Mouse (Mus musculus): Measurements from ENCODE around the gene Caskin2. TPM values are rescaled to one million over a fixed set of nuclear protein-coding genes. Genes with fewer than 3 reads are reported as not detected.

Gene Caskin2
- polyA plus RNA-seq, 1 experiment from 2014 or later, result 20.1 TPM

- WGBS, result 20% methylated on average over 25 of the region's 25 CpGs
- Histone ChIP-seq H3K27ac (replicated peaks) (peak overlapping the region; percentile 93), H3K9me3 (no peaks in the 10 kb centered on the region), H3K4me2 (peak overlapping the region; percentile 32), H3K4me1 (peaks cover 85% of the 10 kb centered on the region), H3K27me3 (replicated peaks) (0 out of 2 replicates have a peak, but pooled peaks cover 4% of the 10 kb centered on the region), H3K9ac (peak overlapping the region; percentile 61), H3K4me3 (no peak overlapping the region), H3K36me3 (no peaks in the 10 kb centered on the region)
- no peak for ATAC-seq (ENCODE audit: extremely low read depth, insufficient number of reproducible peaks, low FRiP score, low TSS enrichment)
Observed at GRCm38 (mm10) chr11:115830550-115831325, 17.3 kb upstream of the Caskin2 start.

GRCm38 (mm10) chr11:115829036-115829435 is 15.6 kb upstream of the Caskin2 start:
- Histone ChIP-seq H3K4me2 (no peak overlapping the region), H3K27ac (replicated peaks) (peak overlapping the region; percentile 8), H3K9ac (peak overlapping the region; percentile 63), H3K4me1 (peaks cover 82% of the 10 kb centered on the region), H3K36me3 (no peaks in the 10 kb centered on the region), H3K9me3 (no peaks in the 10 kb centered on the region), H3K4me3 (no peak overlapping the region), H3K27me3 (replicated peaks) (0 out of 2 replicates have a peak, but pooled peaks cover 4% of the 10 kb centered on the region)
- ATAC-seq (ENCODE audit: extremely low read depth, insufficient number of reproducible peaks, low FRiP score, low TSS enrichment), result no peak
- 41% methylated on average over 4 of the region's 4 CpGs for WGBS

- Histone ChIP-seq H3K36me3 (peaks cover 4% of the 10 kb centered on the region), H3K27me3 (replicated peaks) (0 out of 2 replicates have a peak, but pooled peaks cover 4% of the 10 kb centered on the region), H3K9ac (no peak overlapping the region), H3K9me3 (no peaks in the 10 kb centered on the region), H3K4me2 (no peak overlapping the region), H3K4me1 (peaks cover 74% of the 10 kb centered on the region), H3K4me3 (no peak overlapping the region), H3K27ac (replicated peaks) (no peak overlapping the region)
- 77% methylated on average over 6 of the region's 6 CpGs for WGBS
- ATAC-seq (ENCODE audit: extremely low read depth, insufficient number of reproducible peaks, low FRiP score, low TSS enrichment), result no peak
Observed at GRCm38 (mm10) chr11:115827624-115828023, 14.2 kb upstream of the Caskin2 start.

GRCm38 (mm10) chr11:115826487-115826886 is 13.0 kb upstream of the Caskin2 start:
- peaks cover 62% of the 10 kb centered on the region for H3K4me1 ChIP-seq
- H3K4me3 ChIP-seq, result no peak overlapping the region
- 55% methylated on average over 5 of the region's 5 CpGs for WGBS
- H3K4me2 ChIP-seq, result no peak overlapping the region
- 0 out of 2 replicates have a peak, but pooled peaks cover 4% of the 10 kb centered on the region for H3K27me3 ChIP-seq (replicated peaks)
- H3K27ac ChIP-seq (replicated peaks), result no peak overlapping the region
- no peaks in the 10 kb centered on the region for H3K9me3 ChIP-seq
- ATAC-seq (ENCODE audit: extremely low read depth, insufficient number of reproducible peaks, low FRiP score, low TSS enrichment), result no peak
- H3K9ac ChIP-seq, result no peak overlapping the region
- peaks cover 16% of the 10 kb centered on the region for H3K36me3 ChIP-seq

- Histone ChIP-seq H3K27ac (replicated peaks) (0 out of 2 replicates have a peak overlapping the region, but pooled peaks have one; percentile 22), H3K27me3 (replicated peaks) (0 out of 2 replicates have a peak, but pooled peaks cover 4% of the 10 kb centered on the region), H3K4me3 (peak overlapping the region; percentile 88), H3K9me3 (no peaks in the 10 kb centered on the region), H3K4me2 (peak overlapping the region; percentile 99), H3K4me1 (peaks cover 46% of the 10 kb centered on the region), H3K9ac (peak overlapping the region; percentile 88), H3K36me3 (peaks cover 32% of the 10 kb centered on the region)
- 13% methylated on average over 11 of the region's 11 CpGs for WGBS
- no peak for ATAC-seq (ENCODE audit: extremely low read depth, insufficient number of reproducible peaks, low FRiP score, low TSS enrichment)
Observed at GRCm38 (mm10) chr11:115824813-115825212, 11.4 kb upstream of the Caskin2 start.

GRCm38 (mm10) chr11:115823774-115824740 is 10.6 kb upstream of the Caskin2 start, which contains the start of gene Llgl2:
TSS of gene Llgl2 (plus strand) at chr11:115824049.
- peak within 1 kb of the TSS; percentile 22; the same call in 1 of the 2 replicates for H3K27ac ChIP-seq (replicated peaks)
- H3K4me1 ChIP-seq, result peaks cover 38% of the 10 kb centered on the region
- peaks cover 39% of the 10 kb centered on the region for H3K36me3 ChIP-seq
- WGBS, result under 1% methylated on average over 86 of the region's 87 CpGs
- peak; percentile 92 for ATAC-seq (ENCODE audit: extremely low read depth, insufficient number of reproducible peaks, low FRiP score, low TSS enrichment)
- H3K27me3 ChIP-seq (replicated peaks), result 0 out of 2 replicates have a peak, but pooled peaks cover 4% of the 10 kb centered on the region
- peak within 1 kb of the TSS; percentile 99 for H3K4me2 ChIP-seq
- H3K9me3 ChIP-seq, result no peaks in the 10 kb centered on the region
- peak within 1 kb of the TSS; percentile 88 for H3K9ac ChIP-seq
- peak within 1 kb of the TSS; percentile 88 for H3K4me3 ChIP-seq

GRCm38 (mm10) chr11:115821001-115821400 is 7.6 kb upstream of the Caskin2 start:
- H3K4me2 ChIP-seq, result no peak overlapping the region
- 0 out of 2 replicates have a peak, but pooled peaks cover 3% of the 10 kb centered on the region for H3K27me3 ChIP-seq (replicated peaks)
- H3K4me3 ChIP-seq, result no peak overlapping the region
- peaks cover 23% of the 10 kb centered on the region for H3K4me1 ChIP-seq
- H3K9me3 ChIP-seq, result no peaks in the 10 kb centered on the region
- H3K36me3 ChIP-seq, result peaks cover 66% of the 10 kb centered on the region
- ATAC-seq (ENCODE audit: extremely low read depth, insufficient number of reproducible peaks, low FRiP score, low TSS enrichment), result no peak
- 64% methylated on average over 4 of the region's 4 CpGs for WGBS
- H3K9ac ChIP-seq, result no peak overlapping the region
- H3K27ac ChIP-seq (replicated peaks), result no peak overlapping the region

GRCm38 (mm10) chr11:115819915-115820623 is 6.6 kb upstream of the Caskin2 start:
- peaks cover 25% of the 10 kb centered on the region for H3K4me1 ChIP-seq
- no peak overlapping the region for H3K9ac ChIP-seq
- no peak overlapping the region for H3K27ac ChIP-seq (replicated peaks)
- H3K4me3 ChIP-seq, result no peak overlapping the region
- ATAC-seq (ENCODE audit: extremely low read depth, insufficient number of reproducible peaks, low FRiP score, low TSS enrichment), result no peak
- peaks cover 67% of the 10 kb centered on the region for H3K36me3 ChIP-seq
- no peak overlapping the region for H3K4me2 ChIP-seq
- no peaks in the 10 kb centered on the region for H3K9me3 ChIP-seq
- WGBS, result 83% methylated on average over 16 of the region's 16 CpGs
- H3K27me3 ChIP-seq (replicated peaks), result no peaks in the 10 kb centered on the region

GRCm38 (mm10) chr11:115817331-115817730 is 3.9 kb upstream of the Caskin2 start:
- 89% methylated on average over 5 of the region's 5 CpGs for WGBS
- Histone ChIP-seq H3K27ac (replicated peaks) (no peak overlapping the region), H3K4me1 (peaks cover 23% of the 10 kb centered on the region), H3K4me2 (no peak overlapping the region), H3K9me3 (no peaks in the 10 kb centered on the region), H3K4me3 (no peak overlapping the region), H3K36me3 (peaks cover 59% of the 10 kb centered on the region), H3K27me3 (replicated peaks) (no peaks in the 10 kb centered on the region), H3K9ac (no peak overlapping the region)
- ATAC-seq (ENCODE audit: extremely low read depth, insufficient number of reproducible peaks, low FRiP score, low TSS enrichment), result no peak

- H3K4me3 ChIP-seq, result peak within 1 kb of the TSS; percentile 93
- peak within 1 kb of the TSS; percentile 97 for H3K9ac ChIP-seq
- under 1% methylated on average over 63 of the region's 84 CpGs for WGBS
- peak within 1 kb of the TSS; percentile 92 for H3K4me2 ChIP-seq
- H3K9me3 ChIP-seq, result no peaks in the 10 kb centered on the region
- peak within 1 kb of the TSS; percentile 96 for H3K27ac ChIP-seq (replicated peaks)
- peaks cover 48% of the 10 kb centered on the region for H3K4me1 ChIP-seq
- peak; percentile 52 for ATAC-seq (ENCODE audit: extremely low read depth, insufficient number of reproducible peaks, low FRiP score, low TSS enrichment)
- H3K36me3 ChIP-seq, result peaks cover 54% of the 10 kb centered on the region
- no peaks in the 10 kb centered on the region for H3K27me3 ChIP-seq (replicated peaks)
Observed at GRCm38 (mm10) chr11:115814605-115815450, 1.4 kb upstream of the Caskin2 start, which contains the start of gene Tsen54. TSS of gene Tsen54 (plus strand) at chr11:115814724.

All from heart, embryonic 13.5 days (tissue).